Mouse (Mus musculus): ENCODE results near the gene Rwdd2b.

- no peak for TF ChIP-seq CTCF (conservative IDR thresholded peaks at IDR 0.05; ENCODE audit: insufficient read depth, insufficient read length, low read depth, low read length)
- TF ChIP-seq POLR2A (IDR thresholded peaks at IDR 0.05; ENCODE audit: low read depth, low read length), result no peak
Measured at GRCm38 (mm10) chr16:87437096-87437495, 3.3 kb downstream of the Rwdd2b start.

Data from kidney, adult 2 months (tissue).